Mouse (Mus musculus): Measurements from ENCODE around the gene Tec.
"Not testable (repeated sequence)": the region's sequence is repeated elsewhere in the genome, so short reads cannot be mapped to it uniquely, and the experiment has no call there.

Tec gene

DNA sequence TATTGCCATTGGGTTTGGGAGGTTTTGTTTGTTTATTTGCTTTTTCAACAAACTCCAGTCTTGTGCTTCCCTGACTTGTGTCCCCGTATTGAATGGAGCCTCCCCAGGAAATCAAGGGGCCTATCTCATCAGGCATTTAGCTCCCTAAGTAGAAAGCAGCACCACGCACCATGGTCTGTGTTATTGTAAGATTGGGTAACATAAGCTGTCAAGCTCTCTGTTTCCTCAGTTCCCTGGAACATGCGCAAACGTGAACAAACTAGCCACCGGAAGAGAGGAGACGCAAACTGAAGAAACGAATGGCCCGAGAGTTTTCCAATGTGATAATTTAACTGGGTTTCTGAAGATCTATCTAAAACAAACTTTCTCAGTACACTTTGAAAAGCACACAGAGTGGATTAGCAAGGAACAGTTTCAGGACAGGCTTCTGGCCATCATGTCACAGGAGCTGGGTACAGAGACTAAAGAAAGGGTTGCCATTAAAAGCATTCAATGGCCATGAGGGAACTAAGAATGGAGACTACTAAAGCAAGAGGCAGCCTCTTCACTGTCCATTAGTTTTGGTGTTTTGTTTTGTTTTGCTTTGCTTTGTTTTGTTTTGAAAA is 48.1 kb downstream of the Tec start:
- DNase-seq (ENCODE audit: low spot score), result no peak

- DNase-seq (ENCODE audit: low spot score), result no peak
These were observed 49.6 kb downstream of the Tec start for GRCm38 (mm10) chr5:72818513-72819180.

DNA sequence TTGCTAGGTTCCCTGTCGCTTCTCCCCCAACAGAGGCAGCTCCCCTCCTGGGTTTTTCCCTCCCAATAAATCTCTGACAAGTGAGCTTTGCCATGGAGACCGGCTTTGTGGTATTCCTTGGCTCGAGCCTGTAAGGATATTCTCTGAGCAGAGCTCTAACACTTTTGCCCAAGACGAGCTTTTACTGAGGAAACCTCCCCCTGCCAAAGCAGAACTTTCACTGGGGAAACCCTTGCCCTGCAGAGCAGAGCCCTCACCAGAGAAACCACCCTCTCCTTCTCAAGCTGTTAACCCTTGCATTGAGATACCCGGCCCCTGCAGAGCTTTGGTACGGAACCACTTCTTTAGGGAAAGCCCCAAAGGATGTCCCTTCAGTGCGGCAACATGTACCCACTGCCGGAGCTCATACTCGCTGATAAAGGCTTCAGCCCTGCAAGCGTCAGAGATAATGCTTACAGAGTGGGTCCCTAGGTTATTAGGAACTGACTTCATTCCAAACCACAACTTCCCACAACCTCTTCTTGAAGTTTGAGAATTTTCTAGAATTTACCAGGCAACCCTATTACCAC is 50.7 kb downstream of the Tec start:
- no peak for DNase-seq (ENCODE audit: low spot score)

- not testable (repeated sequence) for DNase-seq (ENCODE audit: low spot score)
These were observed 51.3 kb downstream of the Tec start for GRCm38 (mm10) chr5:72816960-72817359.

DNA sequence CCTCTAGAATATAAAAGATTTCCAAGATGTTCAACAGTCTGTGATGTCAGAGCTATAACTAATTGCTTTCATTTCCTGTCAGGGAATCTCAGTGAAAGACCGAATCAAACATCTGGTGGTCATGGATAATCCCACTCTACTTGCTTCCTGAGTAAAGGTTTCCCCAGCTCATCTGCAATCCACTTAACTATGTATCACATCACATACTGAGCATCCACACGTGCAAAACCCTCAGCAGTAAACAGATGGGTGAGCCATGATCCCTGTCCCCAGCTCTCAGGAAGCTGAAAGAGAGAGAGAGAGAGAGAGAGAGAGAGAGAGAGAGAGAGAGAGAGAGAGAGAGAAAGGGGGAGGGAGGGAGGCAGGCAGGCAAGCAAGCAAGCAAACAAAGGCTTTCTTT is 51.8 kb downstream of the Tec start:
- no peak for DNase-seq (ENCODE audit: low spot score)

DNA sequence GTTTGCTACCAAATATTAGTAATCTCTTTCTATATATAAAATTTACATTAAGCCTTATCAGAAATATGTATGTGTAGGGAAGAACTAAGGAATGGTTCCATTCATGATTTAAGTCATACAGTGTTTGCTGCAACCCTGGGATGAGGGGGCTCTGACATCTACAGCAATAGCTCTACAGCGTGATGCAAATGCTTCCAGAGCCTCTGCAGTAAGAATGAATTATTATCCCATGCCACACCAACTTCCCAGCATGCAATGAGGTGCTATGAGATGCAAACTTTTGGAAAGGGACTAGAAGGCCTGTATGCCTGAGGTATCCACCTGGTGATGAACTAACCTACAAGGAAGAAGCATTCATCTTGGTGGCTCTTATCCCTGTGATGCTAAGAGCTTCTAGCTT is 52.2 kb downstream of the Tec start:
- no peak for DNase-seq (ENCODE audit: low spot score)

DNA sequence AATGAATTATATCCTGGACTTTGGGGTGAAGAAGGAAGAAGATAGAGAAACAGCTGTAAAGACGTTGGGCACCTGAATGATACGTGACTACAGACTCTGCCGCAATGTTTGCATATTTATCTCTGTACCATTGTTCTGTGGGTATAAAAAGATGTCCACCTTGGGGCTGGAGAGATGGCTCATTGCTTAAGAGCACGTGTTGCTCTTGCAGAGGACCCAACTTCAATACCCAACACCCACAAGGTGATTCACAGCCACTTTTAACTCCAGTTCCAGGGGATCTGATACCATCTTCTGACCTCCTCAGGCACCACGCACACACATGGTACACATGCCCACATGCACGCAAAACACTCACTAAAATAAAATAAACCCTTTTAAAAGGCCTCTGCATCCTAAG is 52.9 kb downstream of the Tec start:
- no peak for DNase-seq (ENCODE audit: low spot score)

DNA sequence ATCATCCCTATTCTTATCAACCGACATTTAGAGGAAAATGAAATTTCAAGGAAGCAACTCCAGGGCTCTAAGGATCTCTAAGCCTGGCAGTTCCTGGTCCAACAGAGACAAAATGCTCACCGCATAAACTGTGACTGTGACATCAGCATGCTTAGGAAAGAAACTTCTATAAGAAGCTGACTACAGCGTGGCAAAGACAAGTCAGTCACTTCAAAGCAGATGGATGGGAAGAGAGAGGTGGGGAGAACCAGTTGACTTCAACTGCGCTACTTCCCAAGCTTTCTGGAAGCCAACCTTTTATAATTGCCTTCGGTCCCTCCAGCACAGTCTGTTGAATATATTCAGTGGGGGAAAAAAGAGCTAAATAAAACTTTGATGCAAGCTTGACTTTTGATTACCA is 54.2 kb downstream of the Tec start:
- DNase-seq (ENCODE audit: low spot score), result no peak

- no peak for DNase-seq (ENCODE audit: low spot score)
These were observed 55.4 kb downstream of the Tec start for GRCm38 (mm10) chr5:72812908-72813307.

DNA sequence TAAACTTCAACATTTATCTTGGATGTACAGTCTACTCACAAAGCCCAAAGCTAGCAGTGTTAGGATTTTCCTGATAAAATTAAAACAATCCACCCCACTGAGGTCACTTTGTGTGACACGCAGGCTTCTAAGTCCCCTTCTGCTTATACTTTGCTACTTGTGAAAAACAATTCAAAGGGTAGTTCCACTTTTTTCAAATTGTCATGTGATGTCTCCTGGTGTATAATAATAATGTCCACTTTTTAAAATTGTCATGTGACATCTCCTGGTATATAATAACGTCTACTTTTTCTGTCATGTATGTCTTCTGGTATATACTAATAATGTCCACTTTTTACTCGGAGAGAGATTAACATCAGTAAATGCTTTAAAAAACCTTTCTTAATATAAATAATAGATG is 56.0 kb downstream of the Tec start:
- no peak for DNase-seq (ENCODE audit: low spot score)

DNA sequence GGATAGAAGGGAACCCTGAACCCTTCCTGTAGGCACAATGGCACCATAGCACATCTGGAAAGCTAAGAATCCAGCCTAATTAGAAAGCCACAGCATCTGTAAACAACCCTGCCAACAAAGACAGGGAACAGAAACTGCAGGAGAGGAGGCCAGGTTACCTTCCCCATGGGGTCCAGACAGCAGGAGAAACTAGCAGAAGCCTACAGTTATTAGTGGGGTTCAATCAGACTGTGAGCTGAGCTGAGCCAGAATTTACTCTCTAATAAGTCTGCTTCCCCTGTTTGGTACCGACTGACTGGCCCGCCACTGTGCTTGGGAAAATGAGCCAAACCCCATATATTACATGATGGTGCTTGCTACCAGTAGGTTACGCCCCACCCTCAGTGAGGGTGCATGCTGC is 56.9 kb downstream of the Tec start:
- DNase-seq (ENCODE audit: low spot score), result no peak

GRCm38 (mm10) chr5:72810990-72811389 is 57.3 kb downstream of the Tec start:
- no peak for DNase-seq (ENCODE audit: low spot score)

DNA sequence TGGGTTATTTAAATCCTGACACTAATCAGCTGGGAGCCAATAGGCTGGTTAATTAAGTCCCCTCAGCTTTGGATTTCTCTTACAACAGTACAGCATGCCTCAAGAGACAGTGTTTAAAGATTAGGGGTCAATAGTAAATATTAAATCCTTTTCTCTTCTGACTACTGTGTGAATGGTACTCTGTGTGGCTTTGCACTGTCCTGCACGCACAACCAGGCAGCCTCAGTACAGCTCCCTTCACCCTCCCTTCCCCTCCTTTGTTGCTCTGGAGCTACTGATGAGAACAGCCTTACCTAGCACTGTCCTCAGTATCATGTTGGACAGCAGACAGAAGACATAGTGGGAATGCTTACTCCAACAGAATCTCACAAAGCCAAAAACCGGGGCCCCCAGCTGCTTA is 58.8 kb downstream of the Tec start:
- no peak for DNase-seq (ENCODE audit: low spot score)

GRCm38 (mm10) chr5:72808456-72809111 is 59.7 kb downstream of the Tec start:
- DNase-seq (ENCODE audit: low spot score), result no peak

- DNase-seq (ENCODE audit: low spot score), result no peak
These were observed 65.4 kb downstream of the Tec start for GRCm38 (mm10) chr5:72802851-72803250.

DNA sequence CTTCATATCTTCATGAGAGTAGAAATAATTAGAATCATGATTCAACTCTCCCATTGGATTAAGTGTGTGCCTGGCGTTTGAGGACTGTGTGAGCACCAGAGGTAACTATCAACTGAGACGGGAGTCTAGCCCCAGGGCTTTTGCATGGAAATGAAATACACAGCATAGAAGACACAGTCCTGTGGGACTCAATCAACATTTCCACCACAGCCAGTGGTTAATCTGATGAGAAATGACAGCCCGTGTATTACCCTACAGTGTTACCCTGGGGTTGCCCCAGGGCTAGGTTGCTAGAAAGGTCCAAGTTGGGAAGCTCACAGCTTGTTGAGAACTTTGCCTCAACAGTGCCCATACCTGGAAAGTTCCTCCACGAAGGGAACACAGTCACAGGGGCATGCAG is 69.7 kb downstream of the Tec start:
- DNase-seq (ENCODE audit: low spot score), result no peak

DNA sequence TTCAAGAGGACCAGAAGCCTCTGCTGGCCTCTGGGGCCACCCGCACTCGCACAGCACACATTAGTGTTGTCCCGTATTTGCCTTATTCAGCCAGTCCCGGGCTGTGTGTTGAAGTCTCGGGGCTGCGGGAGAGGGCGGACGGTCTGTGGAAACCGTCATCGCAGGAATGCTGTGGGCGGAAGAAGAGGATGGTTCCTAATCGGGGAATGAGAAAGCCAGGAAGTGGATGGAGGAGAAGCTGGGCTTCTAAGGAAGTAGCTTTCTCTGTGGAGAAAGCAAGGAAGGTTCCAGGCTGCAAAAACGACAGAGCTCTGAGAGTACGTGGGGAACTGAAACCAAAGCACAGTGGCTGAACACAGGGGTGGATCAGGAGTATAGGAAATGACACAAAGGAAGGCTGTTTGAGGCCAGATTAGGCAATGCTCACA is 72.1 kb downstream of the Tec start:
- DNase-seq (ENCODE audit: low spot score), result no peak

DNA sequence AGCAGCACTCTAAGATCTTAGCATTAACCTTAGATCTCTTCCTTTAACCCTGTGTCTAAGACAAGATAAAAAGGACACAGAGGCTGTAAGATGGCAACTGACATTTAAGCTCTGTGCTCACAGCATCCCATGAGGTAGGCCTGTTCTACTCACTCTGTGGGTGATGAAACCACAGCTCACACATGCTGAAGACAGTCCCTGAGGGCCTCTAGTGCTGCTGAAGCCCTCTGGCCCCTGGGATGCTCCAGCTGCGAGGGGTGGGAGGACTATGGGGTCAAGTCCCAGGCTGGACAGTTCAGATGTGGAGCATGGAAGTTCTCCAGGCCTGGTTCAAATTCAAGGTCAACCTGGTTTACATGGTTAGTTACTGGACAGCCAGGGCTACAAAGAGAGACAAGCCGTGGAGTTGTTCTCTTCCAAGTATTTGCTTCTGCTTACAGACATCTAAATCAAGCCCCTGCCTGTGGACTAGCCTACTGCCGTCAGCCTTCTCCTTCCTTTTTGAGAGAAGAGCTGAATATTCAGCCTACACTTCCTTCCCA is 74.9 kb downstream of the Tec start:
- DNase-seq (ENCODE audit: low spot score), result no peak

- no peak for DNase-seq (ENCODE audit: low spot score)
These were observed 76.5 kb downstream of the Tec start for GRCm38 (mm10) chr5:72791789-72792188.

DNA sequence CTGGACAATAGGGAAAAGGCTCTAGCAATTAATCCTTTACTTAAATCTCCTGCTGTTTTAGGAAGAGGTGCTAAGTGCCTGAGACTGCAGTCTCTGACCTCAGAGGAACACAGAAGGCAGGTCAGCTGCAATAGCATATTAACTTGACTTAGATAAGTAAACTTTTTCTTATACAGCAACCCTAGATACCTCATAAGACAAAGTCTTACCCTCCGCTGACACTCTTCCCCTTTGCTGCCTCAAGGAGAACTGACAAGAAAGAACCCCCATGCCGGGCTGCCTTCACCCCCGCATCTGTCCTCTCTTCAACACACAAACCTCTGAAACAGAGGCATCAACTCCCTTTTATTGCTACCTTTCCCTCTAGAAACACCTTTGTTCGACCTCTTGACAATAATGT is 76.9 kb downstream of the Tec start:
- DNase-seq (ENCODE audit: low spot score), result no peak

GRCm38 (mm10) chr5:72785451-72785850 is 82.8 kb downstream of the Tec start:
- no peak for DNase-seq (ENCODE audit: low spot score)

GRCm38 (mm10) chr5:72784719-72785118 is 83.6 kb downstream of the Tec start:
- no peak for DNase-seq (ENCODE audit: low spot score)

DNA sequence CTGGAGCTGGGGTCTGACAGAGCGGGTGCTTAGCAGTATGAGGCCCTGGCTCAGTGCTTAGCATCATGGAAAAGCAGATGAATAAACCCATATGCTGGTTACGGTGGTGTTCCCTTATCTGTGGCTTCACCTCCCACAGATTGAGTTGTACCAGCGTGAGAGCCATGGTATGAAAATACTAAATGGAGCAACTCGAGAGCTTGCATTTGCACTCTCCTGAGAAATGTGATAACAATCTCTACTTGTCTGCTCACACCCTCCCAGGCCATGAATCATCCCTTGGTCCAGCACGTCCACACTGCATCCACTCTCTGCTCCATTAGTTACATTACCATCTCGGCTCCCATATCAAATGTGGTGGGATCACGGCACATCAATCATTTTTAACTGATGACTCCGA is 84.3 kb downstream of the Tec start:
- no peak for DNase-seq (ENCODE audit: low spot score)

Measured in layer of hippocampus, adult 9-10 months (tissue).